Mouse (Mus musculus) liver, postnatal 0 days (tissue): Measurements from ENCODE around the gene Dda1.

Experiments used
- CTCF ChIP-seq: sonication (generic); IDR thresholded peaks from 2 replicates; pipeline ENCODE4 v1.5.1; 2016; ENCODE audit warnings: antibody characterized with exemption, low read depth
- EP300 ChIP-seq: IDR thresholded peaks from 2 replicates; pipeline ENCODE4 v1.6.1; 2016; ENCODE audit warnings: antibody characterized with exemption, low read depth, mild to moderate bottlenecking

DNA sequence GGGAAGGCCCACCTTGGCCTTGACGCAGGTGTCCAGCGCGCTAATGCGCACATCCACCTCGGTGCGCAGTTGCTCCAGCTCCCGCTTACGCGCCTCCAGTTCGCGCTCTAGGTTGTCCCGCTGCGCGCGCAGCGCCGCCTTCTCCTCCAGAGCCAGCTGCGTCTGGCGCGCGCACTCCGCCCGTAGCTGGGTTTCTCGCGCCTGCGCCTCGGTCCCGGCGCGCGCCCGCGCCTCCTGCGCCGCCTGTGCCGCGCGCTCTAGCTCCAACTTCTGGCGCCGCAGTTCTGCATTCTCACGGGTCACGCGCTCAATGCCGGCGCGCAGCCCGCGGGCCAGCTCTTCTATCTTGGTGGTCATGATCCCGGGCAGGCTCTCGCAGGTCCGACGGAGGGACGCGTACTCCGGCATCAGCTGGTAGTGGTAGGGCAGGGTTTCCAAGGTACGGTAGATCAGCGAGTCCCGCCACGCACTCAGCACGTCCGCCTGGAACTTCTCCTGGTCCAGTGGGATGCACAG, 38.6 kb downstream of the Dda1 start:
- TF ChIP-seq CTCF (no peak), EP300 (no peak)
